Comparison of ENCODE assay signal across 26 mouse cellular contexts in the genomic region with DNA sequence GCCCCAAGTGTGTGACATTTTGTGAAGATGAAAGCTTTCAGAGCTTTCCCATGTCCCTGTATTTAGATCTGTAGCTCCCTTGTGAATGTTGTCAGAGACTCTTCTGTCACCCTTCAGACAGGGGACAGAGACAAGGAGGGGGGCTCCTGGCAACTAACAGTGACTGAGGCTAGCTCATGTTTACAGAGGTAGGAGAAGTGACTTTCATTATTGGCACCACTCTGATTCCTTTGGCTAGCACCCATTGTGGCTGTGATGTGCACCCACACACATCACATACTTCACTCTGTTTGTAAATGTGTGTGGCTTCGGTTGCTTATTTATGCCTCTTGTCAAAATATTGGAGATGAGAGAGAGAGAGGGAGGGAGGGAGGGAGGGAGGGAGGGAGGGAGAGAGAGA.
"Had no signal": no experiment of that assay in that cellular context is flagged by ENCODE, and none has a peak within 500 bp of the region (broad histone marks: within the 10 kb centered on the region; RNA-seq: fewer than 3 reads in every experiment).

No protein-coding gene starts in this region.

- H3K27ac ChIP-seq: embryonic facial prominence, embryonic 10.5 days; embryonic facial prominence, embryonic 12.5 days; embryonic facial prominence, embryonic 13.5 days; embryonic facial prominence, embryonic 15.5 days; forebrain, embryonic 10.5 days; forebrain, embryonic 12.5 days; forebrain, embryonic 13.5 days; forebrain, embryonic 15.5 days; gastrocnemius, adult 2 months had no signal

- H3K4me3 ChIP-seq: embryonic facial prominence, embryonic 10.5 days; embryonic facial prominence, embryonic 12.5 days; embryonic facial prominence, embryonic 13.5 days; embryonic facial prominence, embryonic 15.5 days; erythroblast, embryonic 14.5 days; forebrain, embryonic 10.5 days; forebrain, embryonic 12.5 days; forebrain, embryonic 13.5 days; forebrain, embryonic 15.5 days; gastrocnemius, adult 2 months had no signal

- H3K27me3 ChIP-seq: embryonic facial prominence, embryonic 12.5 days; embryonic facial prominence, embryonic 13.5 days; embryonic facial prominence, embryonic 15.5 days; forebrain, embryonic 12.5 days; forebrain, embryonic 13.5 days; forebrain, embryonic 15.5 days had no signal

- H3K4me1 ChIP-seq: embryonic facial prominence, embryonic 10.5 days; embryonic facial prominence, embryonic 12.5 days; embryonic facial prominence, embryonic 13.5 days; embryonic facial prominence, embryonic 15.5 days; forebrain, embryonic 10.5 days; forebrain, embryonic 12.5 days; forebrain, embryonic 13.5 days; forebrain, embryonic 15.5 days had no signal

- H3K36me3 ChIP-seq: embryonic facial prominence, embryonic 10.5 days; embryonic facial prominence, embryonic 12.5 days; embryonic facial prominence, embryonic 13.5 days; embryonic facial prominence, embryonic 15.5 days; forebrain, embryonic 10.5 days; forebrain, embryonic 12.5 days; forebrain, embryonic 15.5 days had no signal

- DNase-seq: cerebellum, adult 18-20 months; cerebellum, adult 2 months; cerebellum, adult 8-10 months; cerebellum, adult 9-10 months; cerebellum, adult 9-11 months; cerebellum, postnatal 10 days; cerebellum, postnatal 14 days; cerebellum, postnatal 25 days; cerebellum, postnatal 36 days; embryo, embryonic 11 days; forebrain, postnatal 0 days; gastrocnemius, adult 2 months; gastrocnemius, postnatal 10 days; gastrocnemius, postnatal 14 days; gastrocnemius, postnatal 25 days; gastrocnemius, postnatal 36 days; heart, adult 11 months had no signal

- H3K9me3 ChIP-seq: embryonic facial prominence, embryonic 10.5 days; embryonic facial prominence, embryonic 12.5 days; embryonic facial prominence, embryonic 13.5 days; embryonic facial prominence, embryonic 15.5 days; forebrain, embryonic 10.5 days; forebrain, embryonic 12.5 days; forebrain, embryonic 13.5 days; forebrain, embryonic 15.5 days had no signal
